Mouse (Mus musculus): Measurements from ENCODE around the gene Fam205c. TPM values are rescaled to one million over a fixed set of nuclear protein-coding genes. Genes with fewer than 3 reads are reported as not detected.

Fam205c gene
- polyA plus RNA-seq, 1 experiment from 2014 or later, result not detected

GRCm38 (mm10) chr4:42913391-42913790, 39.4 kb upstream of the Fam205c start:
- ATAC-seq (ENCODE audit: low read depth), result no peak
- WGBS, result 30% methylated on average over 10 of the region's 10 CpGs
- H3K27me3 ChIP-seq (ENCODE audit: control insufficient read depth, insufficient read depth, low read depth, low read length), result peaks cover 40% of the 10 kb centered on the region

GRCm38 (mm10) chr4:42904966-42905365, 30.9 kb upstream of the Fam205c start:
- no peaks in the 10 kb centered on the region for H3K36me3 ChIP-seq (ENCODE audit: control insufficient read depth, insufficient read depth, low read length)
- no peak overlapping the region for H3K4me2 ChIP-seq (ENCODE audit: low read depth, low read length)
- no peak for ATAC-seq (ENCODE audit: low read depth)
- no peaks in the 10 kb centered on the region for H3K9me3 ChIP-seq (ENCODE audit: control insufficient read depth, low read length)
- WGBS, result 81% methylated on average over 6 of the region's 6 CpGs
- no peak overlapping the region for H3K27ac ChIP-seq (ENCODE audit: low read length)
- no peaks in the 10 kb centered on the region for H3K27me3 ChIP-seq (ENCODE audit: control insufficient read depth, insufficient read depth, low read depth, low read length)
- no peak overlapping the region for H3K9ac ChIP-seq (ENCODE audit: low read length)
- no peak overlapping the region for H3K4me3 ChIP-seq (ENCODE audit: low read length)
- no peaks in the 10 kb centered on the region for H3K4me1 ChIP-seq (replicated peaks; ENCODE audit: control insufficient read depth, insufficient read depth, low read length)

More at GRCm38 (mm10) chr4:42913391-42913790, 39.4 kb upstream of the Fam205c start:
- Histone ChIP-seq H3K36me3 (ENCODE audit: control insufficient read depth, insufficient read depth, low read length) (no peaks in the 10 kb centered on the region), H3K9me3 (ENCODE audit: control insufficient read depth, low read length) (no peaks in the 10 kb centered on the region), H3K4me1 (replicated peaks; ENCODE audit: control insufficient read depth, insufficient read depth, low read length) (peaks cover 4% of the 10 kb centered on the region; the same call in 1 of the 2 replicates), H3K9ac (ENCODE audit: low read length) (no peak overlapping the region), H3K4me3 (ENCODE audit: low read length) (no peak overlapping the region), H3K4me2 (ENCODE audit: low read depth, low read length) (no peak overlapping the region), H3K27ac (ENCODE audit: low read length) (no peak overlapping the region)

- no peaks in the 10 kb centered on the region for H3K27me3 ChIP-seq (ENCODE audit: control insufficient read depth, insufficient read depth, low read depth, low read length)
- H3K9me3 ChIP-seq (ENCODE audit: control insufficient read depth, low read length), result no peaks in the 10 kb centered on the region
- no peak overlapping the region for H3K4me2 ChIP-seq (ENCODE audit: low read depth, low read length)
- ATAC-seq (ENCODE audit: low read depth), result no peak
- no peaks in the 10 kb centered on the region for H3K36me3 ChIP-seq (ENCODE audit: control insufficient read depth, insufficient read depth, low read length)
- no peak overlapping the region for H3K27ac ChIP-seq (ENCODE audit: low read length)
- H3K9ac ChIP-seq (ENCODE audit: low read length), result no peak overlapping the region
- WGBS, result 92% methylated on average over 3 of the region's 3 CpGs
- no peaks in the 10 kb centered on the region for H3K4me1 ChIP-seq (replicated peaks; ENCODE audit: control insufficient read depth, insufficient read depth, low read length)
- H3K4me3 ChIP-seq (ENCODE audit: low read length), result no peak overlapping the region
These were observed 30.5 kb upstream of the Fam205c start for GRCm38 (mm10) chr4:42904523-42904922.

GRCm38 (mm10) chr4:42903942-42904341, 29.9 kb upstream of the Fam205c start:
- no peak for ATAC-seq (ENCODE audit: low read depth)
- no peak overlapping the region for H3K9ac ChIP-seq (ENCODE audit: low read length)
- 30% methylated on average over 1 of the region's 1 CpGs for WGBS

GRCm38 (mm10) chr4:42902730-42903129, 28.7 kb upstream of the Fam205c start:
- H3K4me2 ChIP-seq (ENCODE audit: low read depth, low read length), result no peak overlapping the region
- ATAC-seq (ENCODE audit: low read depth), result no peak
- H3K4me1 ChIP-seq (replicated peaks; ENCODE audit: control insufficient read depth, insufficient read depth, low read length), result no peaks in the 10 kb centered on the region
- no peak overlapping the region for H3K4me3 ChIP-seq (ENCODE audit: low read length)
- H3K27ac ChIP-seq (ENCODE audit: low read length), result no peak overlapping the region
- no peaks in the 10 kb centered on the region for H3K9me3 ChIP-seq (ENCODE audit: control insufficient read depth, low read length)
- H3K9ac ChIP-seq (ENCODE audit: low read length), result no peak overlapping the region
- H3K27me3 ChIP-seq (ENCODE audit: control insufficient read depth, insufficient read depth, low read depth, low read length), result no peaks in the 10 kb centered on the region
- no peaks in the 10 kb centered on the region for H3K36me3 ChIP-seq (ENCODE audit: control insufficient read depth, insufficient read depth, low read length)
- WGBS, result 79% methylated on average over 5 of the region's 5 CpGs

More at GRCm38 (mm10) chr4:42903942-42904341, 29.9 kb upstream of the Fam205c start:
- Histone ChIP-seq H3K27me3 (ENCODE audit: control insufficient read depth, insufficient read depth, low read depth, low read length) (no peaks in the 10 kb centered on the region), H3K4me1 (replicated peaks; ENCODE audit: control insufficient read depth, insufficient read depth, low read length) (no peaks in the 10 kb centered on the region), H3K36me3 (ENCODE audit: control insufficient read depth, insufficient read depth, low read length) (no peaks in the 10 kb centered on the region), H3K4me3 (ENCODE audit: low read length) (no peak overlapping the region), H3K4me2 (ENCODE audit: low read depth, low read length) (no peak overlapping the region), H3K9me3 (ENCODE audit: control insufficient read depth, low read length) (no peaks in the 10 kb centered on the region), H3K27ac (ENCODE audit: low read length) (no peak overlapping the region)

DNA sequence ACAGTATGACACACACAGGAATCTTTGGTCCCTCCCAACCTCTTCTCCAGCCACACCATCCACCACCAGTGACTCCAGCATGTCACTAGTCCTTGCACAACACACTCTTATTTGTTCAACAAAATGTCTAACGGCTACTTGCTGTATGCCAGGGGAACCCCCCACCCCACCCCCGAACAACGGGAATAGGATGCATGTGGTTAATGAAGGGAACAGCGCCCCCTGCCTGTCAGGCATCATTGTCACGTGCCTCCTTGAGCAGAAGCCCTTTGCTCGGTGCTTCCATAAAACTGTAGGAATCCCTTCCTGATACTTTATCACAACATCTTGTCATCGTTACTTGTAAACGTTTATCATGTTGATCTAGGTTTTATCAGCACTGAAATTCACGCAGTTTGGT, 28.1 kb upstream of the Fam205c start:
- Histone ChIP-seq H3K9ac (ENCODE audit: low read length) (no peak overlapping the region), H3K4me2 (ENCODE audit: low read depth, low read length) (no peak overlapping the region), H3K27me3 (ENCODE audit: control insufficient read depth, insufficient read depth, low read depth, low read length) (no peaks in the 10 kb centered on the region), H3K27ac (ENCODE audit: low read length) (no peak overlapping the region), H3K36me3 (ENCODE audit: control insufficient read depth, insufficient read depth, low read length) (no peaks in the 10 kb centered on the region), H3K9me3 (ENCODE audit: control insufficient read depth, low read length) (no peaks in the 10 kb centered on the region), H3K4me1 (replicated peaks; ENCODE audit: control insufficient read depth, insufficient read depth, low read length) (no peaks in the 10 kb centered on the region), H3K4me3 (ENCODE audit: low read length) (no peak overlapping the region)
- WGBS, result 44% methylated on average over 9 of the region's 9 CpGs
- ATAC-seq (ENCODE audit: low read depth), result no peak

DNA sequence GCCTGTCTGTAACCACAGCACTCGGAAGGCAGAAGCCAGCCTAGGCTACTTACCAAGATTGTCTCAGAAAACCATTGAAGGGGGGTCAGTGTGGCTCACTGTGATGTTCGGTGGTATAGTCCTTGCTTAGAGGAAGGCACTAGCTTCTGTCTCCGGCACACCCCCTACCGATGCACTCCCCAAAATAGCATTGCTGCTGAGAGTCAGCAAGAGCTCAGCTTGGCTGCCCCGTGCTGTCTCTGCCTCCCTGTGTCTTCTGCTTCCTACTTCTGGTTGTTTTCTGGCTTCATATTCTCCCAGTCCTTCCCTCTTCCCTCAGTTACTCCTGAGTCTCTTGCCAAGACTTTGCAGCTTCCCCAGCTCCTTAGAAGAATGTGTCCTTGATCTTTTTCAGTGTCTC, 26.8 kb upstream of the Fam205c start:
- H3K36me3 ChIP-seq (ENCODE audit: control insufficient read depth, insufficient read depth, low read length), result no peaks in the 10 kb centered on the region
- H3K9ac ChIP-seq (ENCODE audit: low read length), result no peak overlapping the region
- H3K27ac ChIP-seq (ENCODE audit: low read length), result no peak overlapping the region
- H3K4me2 ChIP-seq (ENCODE audit: low read depth, low read length), result no peak overlapping the region
- no peaks in the 10 kb centered on the region for H3K27me3 ChIP-seq (ENCODE audit: control insufficient read depth, insufficient read depth, low read depth, low read length)
- no peaks in the 10 kb centered on the region for H3K9me3 ChIP-seq (ENCODE audit: control insufficient read depth, low read length)
- 60% methylated on average over 5 of the region's 5 CpGs for WGBS
- H3K4me1 ChIP-seq (replicated peaks; ENCODE audit: control insufficient read depth, insufficient read depth, low read length), result no peaks in the 10 kb centered on the region
- H3K4me3 ChIP-seq (ENCODE audit: low read length), result no peak overlapping the region
- ATAC-seq (ENCODE audit: low read depth), result no peak

DNA sequence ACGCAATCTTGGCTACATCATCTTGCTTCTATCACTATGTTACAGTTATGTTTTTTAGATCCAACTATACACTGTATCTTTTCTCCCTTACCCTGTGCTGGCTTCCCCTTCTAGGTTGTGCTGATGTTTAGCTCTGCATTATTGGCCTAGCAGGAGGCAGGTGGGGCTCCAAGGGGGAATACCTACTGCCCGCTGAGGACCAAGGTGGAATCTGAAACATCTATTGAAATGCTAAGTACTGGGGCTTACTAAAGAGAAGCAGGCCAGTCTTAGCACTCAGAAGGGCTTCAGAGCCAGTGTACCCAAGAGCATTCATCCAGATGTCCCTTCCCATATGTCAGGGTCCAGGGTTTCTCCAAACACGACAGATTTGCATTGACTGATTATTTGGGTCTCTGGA, 24.9 kb upstream of the Fam205c start:
- Histone ChIP-seq H3K9me3 (ENCODE audit: control insufficient read depth, low read length) (no peaks in the 10 kb centered on the region), H3K9ac (ENCODE audit: low read length) (no peak overlapping the region), H3K4me1 (replicated peaks; ENCODE audit: control insufficient read depth, insufficient read depth, low read length) (no peaks in the 10 kb centered on the region), H3K4me3 (ENCODE audit: low read length) (no peak overlapping the region), H3K27me3 (ENCODE audit: control insufficient read depth, insufficient read depth, low read depth, low read length) (no peaks in the 10 kb centered on the region), H3K36me3 (ENCODE audit: control insufficient read depth, insufficient read depth, low read length) (no peaks in the 10 kb centered on the region), H3K27ac (ENCODE audit: low read length) (no peak overlapping the region), H3K4me2 (ENCODE audit: low read depth, low read length) (no peak overlapping the region)
- 39% methylated on average over 3 of the region's 3 CpGs for WGBS
- ATAC-seq (ENCODE audit: low read depth), result no peak

DNA sequence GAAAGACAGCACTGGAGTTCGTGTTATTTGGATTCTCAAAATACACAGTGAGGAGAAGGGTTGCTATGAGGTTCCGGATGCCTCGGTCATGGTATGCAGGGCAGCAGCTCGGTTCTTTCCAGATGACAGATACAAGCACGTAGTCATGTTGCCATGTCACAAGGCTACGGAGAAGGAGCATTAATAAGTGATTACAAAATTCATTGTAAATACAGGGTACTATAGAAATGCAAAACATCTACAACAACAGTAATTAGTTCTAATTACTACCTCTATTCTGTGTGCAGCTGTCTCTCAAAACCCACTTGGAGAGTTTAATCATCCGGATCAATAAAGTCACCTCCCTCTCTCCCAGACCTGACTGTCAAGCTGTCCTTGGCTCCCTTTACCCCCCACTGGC, 21.1 kb upstream of the Fam205c start:
- no peak overlapping the region for H3K4me2 ChIP-seq (ENCODE audit: low read depth, low read length)
- H3K27me3 ChIP-seq (ENCODE audit: control insufficient read depth, insufficient read depth, low read depth, low read length), result no peaks in the 10 kb centered on the region
- H3K27ac ChIP-seq (ENCODE audit: low read length), result no peak overlapping the region
- H3K4me3 ChIP-seq (ENCODE audit: low read length), result no peak overlapping the region
- H3K36me3 ChIP-seq (ENCODE audit: control insufficient read depth, insufficient read depth, low read length), result no peaks in the 10 kb centered on the region
- no peaks in the 10 kb centered on the region for H3K9me3 ChIP-seq (ENCODE audit: control insufficient read depth, low read length)
- no peak overlapping the region for H3K9ac ChIP-seq (ENCODE audit: low read length)
- WGBS, result 76% methylated on average over 7 of the region's 7 CpGs
- no peaks in the 10 kb centered on the region for H3K4me1 ChIP-seq (replicated peaks; ENCODE audit: control insufficient read depth, insufficient read depth, low read length)
- ATAC-seq (ENCODE audit: low read depth), result no peak

DNA sequence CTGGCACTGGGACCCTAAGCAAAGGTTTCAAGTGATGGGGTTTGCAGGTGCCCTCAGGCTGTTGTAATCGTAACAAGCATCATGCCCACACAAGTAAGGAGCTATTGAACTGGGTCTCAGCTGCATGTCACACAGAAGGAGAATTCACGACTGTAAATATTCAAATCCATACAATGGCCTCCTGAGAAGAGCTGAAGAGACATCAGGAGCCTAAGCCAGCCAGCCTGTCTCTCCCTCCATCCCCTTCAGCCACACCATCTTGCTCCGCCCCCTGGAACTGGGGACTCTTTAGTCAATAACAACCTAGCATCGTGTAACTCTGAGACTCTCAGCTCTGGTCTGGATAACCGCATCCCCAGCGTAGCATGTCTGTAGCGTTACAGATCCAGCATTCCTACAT, 17.1 kb upstream of the Fam205c start:
- Histone ChIP-seq H3K36me3 (ENCODE audit: control insufficient read depth, insufficient read depth, low read length) (no peaks in the 10 kb centered on the region), H3K4me1 (replicated peaks; ENCODE audit: control insufficient read depth, insufficient read depth, low read length) (no peaks in the 10 kb centered on the region), H3K27ac (ENCODE audit: low read length) (no peak overlapping the region), H3K9me3 (ENCODE audit: control insufficient read depth, low read length) (no peaks in the 10 kb centered on the region), H3K27me3 (ENCODE audit: control insufficient read depth, insufficient read depth, low read depth, low read length) (no peaks in the 10 kb centered on the region), H3K9ac (ENCODE audit: low read length) (no peak overlapping the region), H3K4me2 (ENCODE audit: low read depth, low read length) (no peak overlapping the region), H3K4me3 (ENCODE audit: low read length) (no peak overlapping the region)
- 65% methylated on average over 7 of the region's 7 CpGs for WGBS
- no peak for ATAC-seq (ENCODE audit: low read depth)

All from lung, embryonic 16.5 days (tissue).